Mouse (Mus musculus) G1E-ER4 (cell line): ENCODE results near the gene Ell. TPM values are rescaled to one million over a fixed set of nuclear protein-coding genes. Genes with fewer than 3 reads are reported as not detected.

Experiments
- GATA1 ChIP-seq: IDR thresholded peaks from one replicate; pipeline ENCODE4 v1.8.0; 2012; ENCODE audit warnings: low read length, inconsistent platforms
- polyA plus RNA-seq: library from polyadenylated mRNA; stranded (reverse); fragments of >175 nt; gene quantifications from 2 replicates; pipeline ENCODE4 v1.2.3, GENCODE M21; 2012

The Ell gene
- polyA plus RNA-seq, 1 experiment, result 50.0 TPM

- TF ChIP-seq GATA1, result no peak
Measured at GRCm38 (mm10) chr8:70564696-70565235, 25.5 kb downstream of the Ell start.

GRCm38 (mm10) chr8:70565561-70565960 is 26.3 kb downstream of the Ell start:
- TF ChIP-seq GATA1, result no peak

DNA sequence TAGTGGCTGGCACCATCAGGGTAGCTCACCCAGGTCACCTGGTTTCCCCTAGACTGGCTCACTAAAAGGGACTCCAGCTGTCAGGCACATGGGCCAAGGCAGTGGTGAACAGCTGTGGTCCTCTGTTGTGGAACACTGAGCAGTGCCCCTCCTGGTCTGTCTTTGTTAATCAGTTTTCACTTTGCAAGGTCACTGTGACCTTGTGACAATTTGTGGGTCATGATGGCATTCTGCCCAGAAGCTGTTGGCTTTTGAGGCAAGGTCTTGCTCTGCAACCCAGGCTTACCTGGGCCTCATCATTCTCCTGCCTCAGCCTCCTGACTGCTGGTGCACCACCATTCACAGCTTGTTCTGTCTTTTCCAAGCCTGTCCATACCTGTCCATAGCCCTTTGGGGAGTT is 31.1 kb downstream of the Ell start:
- no peak for TF ChIP-seq GATA1

DNA sequence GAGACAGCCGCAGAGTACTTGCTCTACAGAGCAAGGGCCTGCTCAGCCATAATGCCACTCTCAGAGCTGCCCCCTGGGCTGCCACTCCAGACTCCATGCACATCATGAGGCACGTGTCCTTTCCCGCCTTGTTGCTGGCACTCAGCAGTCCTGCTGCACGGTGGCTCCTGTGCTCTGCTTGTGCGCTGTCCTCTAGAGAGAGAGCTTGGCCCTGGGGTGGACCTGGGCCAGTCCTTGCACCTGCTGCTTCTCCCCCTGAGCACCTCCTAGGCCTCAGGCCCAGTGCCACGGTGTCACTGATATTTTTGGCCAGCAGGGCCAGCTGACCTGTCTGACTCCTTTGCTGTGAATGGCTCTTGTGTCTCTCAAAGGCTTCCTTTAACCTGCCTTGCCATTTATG is 31.7 kb downstream of the Ell start:
- no peak for TF ChIP-seq GATA1

DNA sequence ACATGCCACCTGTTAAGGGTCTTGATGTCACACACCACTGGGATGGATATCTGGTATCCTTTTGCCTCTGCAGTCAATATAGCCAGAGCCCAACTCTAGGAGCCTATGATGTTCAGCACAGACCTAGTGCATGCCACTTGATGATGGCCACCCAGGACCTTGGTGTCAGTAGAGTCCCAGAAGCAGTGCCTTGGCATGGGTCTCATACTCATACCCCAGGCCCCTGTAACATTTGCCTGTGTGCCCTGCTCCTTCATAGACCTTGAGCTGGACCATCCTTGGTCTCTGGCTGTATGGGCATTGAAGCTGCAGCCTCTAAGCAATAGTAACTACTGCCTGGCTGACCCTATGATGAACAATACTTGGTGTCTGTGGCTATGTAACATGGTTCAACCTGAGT is 35.0 kb downstream of the Ell start:
- TF ChIP-seq GATA1, result no peak

DNA sequence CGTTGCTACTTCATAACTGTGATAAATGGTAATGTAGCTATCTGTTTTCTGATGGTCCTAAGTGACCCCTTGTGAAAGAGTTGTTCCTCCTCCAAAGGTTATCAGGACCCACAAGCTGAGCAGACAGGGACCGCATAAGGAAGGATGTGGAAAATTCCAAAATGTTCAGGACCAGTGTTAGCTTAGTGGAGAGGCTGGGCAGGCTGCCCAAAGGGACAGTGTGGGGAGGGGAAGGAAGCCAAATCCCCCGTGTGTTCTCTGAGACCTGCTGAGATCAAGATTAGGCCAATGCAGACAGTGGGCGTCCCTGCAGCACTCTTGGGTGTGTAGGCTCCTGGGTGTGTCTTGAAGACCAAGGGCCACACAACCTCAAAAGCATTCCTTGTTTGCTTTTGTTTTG is 35.7 kb downstream of the Ell start:
- no peak for TF ChIP-seq GATA1

DNA sequence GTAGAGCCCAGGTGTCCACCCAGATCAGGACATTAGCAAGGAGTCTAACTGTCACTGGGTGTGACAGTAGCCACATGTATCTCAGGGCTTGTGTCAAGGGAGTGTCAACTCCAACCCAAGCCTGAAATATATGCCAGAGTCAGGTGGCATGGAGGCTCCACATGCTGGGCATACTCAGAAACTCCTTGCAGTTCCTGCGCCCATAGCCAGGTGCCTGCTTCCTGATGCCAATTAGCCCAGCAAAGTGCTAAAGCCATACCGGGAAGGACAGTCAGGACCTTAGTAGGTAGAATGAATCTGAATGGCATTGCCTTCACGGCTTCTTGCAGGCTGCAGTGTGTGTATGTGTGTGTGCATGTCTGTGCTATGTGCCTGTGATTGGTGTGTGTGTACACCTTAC is 38.0 kb downstream of the Ell start:
- no peak for TF ChIP-seq GATA1

DNA sequence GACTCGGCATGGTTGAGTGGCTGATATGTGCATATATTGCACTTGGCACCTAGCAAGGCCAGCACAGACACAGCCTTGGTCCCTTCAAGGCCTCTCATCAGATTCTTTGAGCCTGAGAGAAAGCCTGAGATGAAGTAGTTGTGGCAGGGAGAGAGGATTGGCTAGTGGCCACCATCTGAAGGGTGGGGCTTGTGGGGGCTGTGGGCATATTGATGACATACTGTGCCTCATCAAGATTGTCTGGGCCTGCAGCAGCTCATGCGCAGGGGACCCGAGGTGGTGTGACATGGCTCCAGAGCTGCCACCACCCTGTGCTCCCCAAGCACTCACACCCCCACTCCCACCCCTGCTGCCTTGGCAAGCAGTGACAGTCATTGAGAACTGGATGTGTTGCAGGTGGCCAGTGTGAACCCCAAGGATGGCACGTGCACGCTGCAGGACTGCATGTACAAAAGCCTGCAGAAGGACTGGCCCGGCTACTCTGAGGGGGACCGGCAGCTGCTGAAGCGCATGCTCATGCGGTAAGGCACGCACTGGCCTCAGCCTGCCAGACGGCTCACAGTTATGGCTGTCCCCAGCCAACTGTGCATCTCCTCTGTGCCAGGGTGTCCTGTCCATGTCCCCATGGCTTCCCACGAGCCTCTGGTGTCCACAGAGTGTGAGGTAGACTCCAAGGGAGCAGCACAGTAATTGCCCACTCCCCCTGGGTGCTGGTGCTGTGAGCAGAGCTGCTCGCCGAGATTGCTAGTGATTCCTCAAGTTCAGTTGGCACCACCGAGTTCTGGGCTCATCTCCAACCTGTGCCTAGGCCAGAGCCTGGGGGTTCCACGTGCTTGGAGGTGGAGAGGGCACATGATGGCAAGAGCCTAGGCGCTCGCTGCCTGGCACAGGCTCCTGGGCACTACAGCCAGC is 44.5 kb downstream of the Ell start:
- no peak for TF ChIP-seq GATA1

GRCm38 (mm10) chr8:70584606-70585257 is 45.5 kb downstream of the Ell start:
- no peak for TF ChIP-seq GATA1

DNA sequence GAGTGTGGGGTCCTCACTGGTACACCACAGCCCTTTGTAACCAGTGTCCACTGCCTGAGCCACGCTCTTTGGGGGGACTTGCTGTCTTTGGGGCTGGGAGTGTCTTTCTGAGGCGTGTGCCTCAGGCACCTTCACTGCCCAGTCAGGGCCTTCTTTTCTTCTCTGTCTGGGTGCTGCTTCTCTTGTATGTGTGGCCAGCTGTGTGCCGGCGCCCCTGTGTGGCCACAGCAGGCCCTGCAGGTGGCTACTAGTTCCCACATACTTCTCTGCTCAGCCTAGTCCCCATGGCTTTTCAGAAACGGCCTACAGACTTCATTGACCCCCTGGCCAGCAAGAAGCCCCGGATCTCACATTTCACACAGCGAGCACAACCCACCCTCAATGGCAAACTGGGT is 46.0 kb downstream of the Ell start:
- no peak for TF ChIP-seq GATA1

DNA sequence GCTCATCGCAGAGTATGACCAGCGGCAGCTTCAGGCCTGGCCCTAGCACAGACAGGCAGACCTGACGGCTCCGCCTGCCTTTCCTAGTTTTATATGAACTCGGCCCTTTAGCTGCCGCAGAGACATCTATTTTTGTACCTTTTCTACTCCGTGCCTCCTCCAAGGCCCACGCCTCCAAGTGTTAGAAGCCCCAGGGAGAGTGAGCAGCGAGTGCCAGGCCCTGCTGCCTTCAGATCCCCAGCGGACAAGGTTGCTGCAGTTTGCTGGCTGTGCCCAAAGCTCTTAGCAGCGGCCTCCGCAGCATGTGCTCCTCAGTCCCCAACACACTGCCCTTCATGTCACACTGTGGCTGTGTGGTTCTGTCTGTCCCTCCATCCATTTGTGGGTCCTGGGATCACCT is 52.3 kb downstream of the Ell start:
- no peak for TF ChIP-seq GATA1

GRCm38 (mm10) chr8:70593173-70593572 is 53.9 kb downstream of the Ell start:
- no peak for TF ChIP-seq GATA1

- TF ChIP-seq GATA1, result no peak
Measured at GRCm38 (mm10) chr8:70593961-70594609, 54.8 kb downstream of the Ell start, which contains the start of gene Isyna1. Gene Isyna1 (plus strand): TSS chr8:70594373.

DNA sequence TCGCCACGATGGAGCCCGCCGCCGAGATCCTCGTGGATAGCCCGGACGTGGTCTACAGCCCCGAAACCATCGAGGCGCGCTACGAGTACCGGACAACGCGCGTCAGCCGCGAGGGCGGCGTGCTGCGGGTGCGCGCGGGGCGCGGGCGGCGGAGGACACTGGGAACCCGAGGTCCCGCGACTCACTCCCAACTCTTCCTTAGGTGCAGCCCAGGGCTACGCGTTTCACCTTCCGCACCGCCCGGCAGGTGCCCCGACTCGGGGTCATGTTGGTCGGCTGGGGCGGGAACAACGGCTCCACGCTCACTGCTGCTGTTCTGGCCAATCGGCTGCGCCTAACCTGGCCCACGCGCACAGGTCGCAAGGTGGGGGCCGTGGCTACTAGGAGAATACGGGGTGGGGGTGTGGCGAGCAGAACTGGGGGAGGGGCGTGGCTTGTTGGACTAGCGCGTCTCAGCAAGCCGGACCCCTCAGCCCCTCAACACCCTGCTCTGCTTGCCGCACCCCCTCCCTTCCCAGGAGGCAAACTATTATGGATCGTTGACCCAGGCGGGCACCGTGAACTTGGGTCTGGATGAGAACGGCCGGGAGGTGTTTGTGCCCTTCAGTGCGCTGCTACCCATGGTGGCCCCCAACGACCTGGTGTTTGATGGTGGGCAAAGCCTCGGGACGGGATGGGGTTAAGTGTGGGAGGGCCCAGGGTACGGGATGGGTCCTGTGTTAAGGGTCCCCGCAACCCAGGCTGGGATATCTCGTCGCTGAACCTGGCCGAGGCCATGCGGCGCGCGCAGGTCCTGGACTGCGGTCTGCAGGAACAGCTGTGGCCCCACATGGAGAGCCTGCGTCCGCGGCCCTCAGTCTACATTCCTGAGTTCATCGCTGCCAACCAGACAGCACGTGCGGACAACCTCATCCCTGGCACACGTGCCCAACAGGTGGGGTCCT is 55.6 kb downstream of the Ell start:
- TF ChIP-seq GATA1, result no peak

DNA sequence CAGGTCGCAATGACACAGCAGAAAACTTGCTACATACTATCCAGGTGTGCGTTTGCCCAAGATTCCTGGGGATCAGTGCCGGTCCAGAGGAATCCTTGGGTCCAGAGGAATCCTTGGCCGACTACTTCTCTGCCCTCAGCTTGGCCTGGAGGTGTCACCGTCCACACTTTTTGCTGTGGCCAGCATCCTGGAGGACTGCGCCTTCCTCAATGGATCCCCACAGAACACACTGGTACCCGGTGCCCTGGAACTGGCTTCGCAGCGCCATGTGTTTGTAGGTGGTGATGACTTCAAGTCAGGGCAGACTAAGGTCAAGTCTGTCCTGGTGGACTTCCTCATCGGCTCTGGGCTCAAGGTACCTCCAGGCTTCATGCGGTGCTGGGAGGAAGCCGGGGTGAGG is 56.6 kb downstream of the Ell start:
- no peak for TF ChIP-seq GATA1
